Mouse (Mus musculus): ENCODE measurements around the gene Krt26.

GRCm38 (mm10) chr11:99316543-99316942 is 21.2 kb downstream of the Krt26 start:
- TF ChIP-seq CTCF (IDR thresholded peaks at IDR 0.05; ENCODE audit: low read depth) (no peak), EP300 (optimal IDR thresholded peaks at IDR 0.05) (no peak)
